Mouse (Mus musculus) kidney, adult 18-20 months (tissue): ENCODE measurements around the gene S100a16.

Source experiments
- DNase-seq: peaks from one replicate; pipeline ENCODE4 v3.0.0; 2021

The S100a16 gene

GRCm38 (mm10) chr3:90586906-90587305 lies 49.9 kb downstream of the S100a16 start:
- peak; percentile 17 for DNase-seq

- no peak for DNase-seq
Observed at GRCm38 (mm10) chr3:90587361-90588101, 50.5 kb downstream of the S100a16 start.

- no peak for DNase-seq
Observed at GRCm38 (mm10) chr3:90589390-90589789, 52.3 kb downstream of the S100a16 start.

GRCm38 (mm10) chr3:90589947-90590346 lies 52.9 kb downstream of the S100a16 start, which contains the start of gene S100a2:
Gene S100a2 (plus strand): TSS chr3:90590247.
- no peak for DNase-seq
